Mouse (Mus musculus) NIH3T3 (cell line): ENCODE measurements around the gene Mchr1.

Experiments
- DNase-seq: peaks from one replicate; pipeline ENCODE4 v3.0.0-alpha.2; 2012; ENCODE audit warnings: low read depth

Mchr1 gene

GRCm38 (mm10) chr15:81227275-81227674 lies 8.0 kb upstream of the Mchr1 start:
- no peak for DNase-seq

GRCm38 (mm10) chr15:81228258-81228657 lies 7.0 kb upstream of the Mchr1 start:
- no peak for DNase-seq

GRCm38 (mm10) chr15:81229791-81230190 lies 5.5 kb upstream of the Mchr1 start:
- no peak for DNase-seq

DNA sequence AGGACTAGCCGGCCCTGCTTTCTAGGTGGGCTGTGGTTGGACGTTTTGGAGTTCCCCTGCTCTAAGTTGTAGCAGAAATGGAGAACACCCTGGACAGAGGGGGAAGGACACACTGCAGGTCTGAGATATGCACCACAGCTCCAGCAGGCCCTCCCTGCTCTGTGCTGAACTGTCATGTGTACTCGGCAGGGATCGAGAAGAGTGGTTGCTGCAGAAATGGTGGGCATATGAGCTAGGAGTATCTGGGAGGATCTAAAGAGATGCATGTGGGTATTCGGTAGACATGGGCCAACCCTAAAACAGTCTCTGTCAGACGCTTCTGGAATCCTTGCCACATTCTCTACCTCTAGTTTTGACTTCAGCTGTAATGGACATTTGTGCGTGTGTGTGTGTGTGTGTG lies 4.0 kb upstream of the Mchr1 start:
- DNase-seq: no peak

GRCm38 (mm10) chr15:81236062-81236461 lies 763 bp downstream of the Mchr1 start:
- DNase-seq: no peak

GRCm38 (mm10) chr15:81237471-81237870 lies 2.2 kb downstream of the Mchr1 start:
- DNase-seq: no peak

GRCm38 (mm10) chr15:81239261-81239660 lies 4.0 kb downstream of the Mchr1 start:
- DNase-seq: peak; percentile 81

GRCm38 (mm10) chr15:81239794-81240343 lies 4.6 kb downstream of the Mchr1 start:
- DNase-seq: no peak

DNA sequence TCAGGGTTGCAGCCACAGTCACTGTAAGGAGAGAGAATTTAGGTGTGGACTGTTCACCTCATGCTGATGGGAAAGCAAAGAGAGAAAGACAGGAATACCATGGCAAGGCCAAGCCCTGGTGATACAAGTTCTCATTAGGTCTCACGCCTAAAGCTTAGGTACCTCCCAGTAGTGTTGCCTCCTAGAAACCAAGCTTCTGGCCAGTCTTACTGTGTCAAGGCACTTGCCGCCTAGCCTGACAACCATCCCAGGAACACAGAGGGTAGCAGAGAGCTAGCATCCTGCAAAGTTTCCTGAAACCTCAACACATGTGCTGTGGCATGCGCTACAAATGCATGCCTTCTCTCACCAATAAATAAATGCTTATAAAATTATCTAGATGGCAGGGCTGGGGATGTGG lies 11.6 kb downstream of the Mchr1 start:
- DNase-seq: peak; percentile 33

DNA sequence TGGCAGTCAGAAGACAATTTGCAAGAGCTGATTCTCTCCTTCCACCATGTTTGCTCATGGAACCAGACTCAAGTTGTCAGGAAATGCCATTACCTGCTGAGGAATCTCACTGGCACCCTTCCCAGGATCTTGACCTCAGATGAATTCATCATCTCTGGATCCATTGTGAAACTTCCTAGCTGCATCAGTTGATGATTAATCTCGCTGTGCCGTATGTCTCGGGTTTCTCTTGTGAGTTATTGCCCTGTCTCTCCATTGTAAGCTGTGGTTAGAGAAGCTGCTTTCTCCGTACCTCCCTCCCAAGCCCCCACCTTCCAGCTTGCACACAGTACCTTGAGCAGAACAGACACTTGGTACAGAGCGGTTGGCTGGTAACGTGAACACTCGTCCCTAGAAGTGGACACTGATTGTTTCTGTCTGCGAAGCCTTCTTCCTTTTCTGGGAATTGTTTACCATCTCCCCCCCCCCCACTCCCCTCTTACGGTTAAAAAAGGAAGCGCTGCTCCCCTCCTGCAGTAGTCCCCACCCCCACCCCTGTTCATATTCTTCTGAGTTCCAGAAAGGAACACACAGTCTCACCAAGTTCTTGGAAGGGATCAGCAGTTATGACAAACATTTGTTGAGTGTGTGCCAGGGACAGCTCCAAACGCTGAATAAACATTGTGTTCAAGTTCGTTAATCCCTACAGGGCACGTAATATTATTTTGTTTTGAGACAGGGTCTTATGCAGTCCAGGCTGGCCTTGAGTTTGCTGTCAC lies 12.5 kb downstream of the Mchr1 start:
- DNase-seq: peak; percentile 98

DNA sequence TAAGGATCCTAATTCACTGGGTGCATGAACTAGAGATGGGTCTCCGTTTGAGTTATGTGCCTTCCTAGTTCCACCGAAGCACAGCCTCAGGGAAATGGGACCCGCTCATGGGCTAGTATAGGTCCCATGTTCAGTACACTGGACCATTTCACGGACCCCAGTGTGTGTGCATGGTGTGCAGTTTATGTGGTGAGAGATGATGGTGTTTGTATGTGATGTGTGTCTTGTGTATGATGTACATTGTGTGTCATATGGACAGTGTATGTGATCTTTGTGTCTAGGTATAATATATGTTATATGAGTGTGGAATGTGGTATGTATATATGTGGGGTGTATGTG lies 13.0 kb downstream of the Mchr1 start:
- DNase-seq: no peak

DNA sequence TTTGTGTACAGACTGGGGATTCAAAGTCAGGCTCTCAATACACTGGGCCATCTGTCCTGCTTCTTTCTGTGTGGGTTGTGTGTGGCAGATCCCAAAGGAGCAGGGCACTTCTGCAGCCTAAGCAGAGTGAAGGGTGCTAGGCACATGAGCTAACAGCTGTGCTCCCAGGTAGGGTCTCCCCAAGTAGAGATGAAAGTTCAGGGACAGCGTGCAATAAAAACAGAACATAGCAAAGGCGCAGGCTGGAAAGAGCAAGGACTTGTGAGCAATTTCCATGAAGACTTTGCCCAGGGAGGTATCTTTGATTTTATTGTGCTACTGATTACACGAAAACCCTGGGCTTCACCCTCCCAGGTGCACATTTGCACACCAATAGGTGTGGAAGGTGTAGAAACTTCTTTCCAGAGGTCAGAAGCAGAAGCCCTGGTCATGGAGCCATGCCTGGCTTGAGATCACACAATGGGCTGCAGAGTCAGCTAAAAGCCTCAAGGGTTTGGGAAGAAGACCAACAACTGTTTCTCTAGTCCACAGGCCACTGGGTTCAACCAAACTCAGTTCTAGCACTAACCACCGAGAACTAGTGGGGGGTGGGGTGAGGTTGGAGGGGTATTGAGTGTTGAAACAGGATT lies 13.8 kb downstream of the Mchr1 start:
- peak; percentile 54 for DNase-seq

DNA sequence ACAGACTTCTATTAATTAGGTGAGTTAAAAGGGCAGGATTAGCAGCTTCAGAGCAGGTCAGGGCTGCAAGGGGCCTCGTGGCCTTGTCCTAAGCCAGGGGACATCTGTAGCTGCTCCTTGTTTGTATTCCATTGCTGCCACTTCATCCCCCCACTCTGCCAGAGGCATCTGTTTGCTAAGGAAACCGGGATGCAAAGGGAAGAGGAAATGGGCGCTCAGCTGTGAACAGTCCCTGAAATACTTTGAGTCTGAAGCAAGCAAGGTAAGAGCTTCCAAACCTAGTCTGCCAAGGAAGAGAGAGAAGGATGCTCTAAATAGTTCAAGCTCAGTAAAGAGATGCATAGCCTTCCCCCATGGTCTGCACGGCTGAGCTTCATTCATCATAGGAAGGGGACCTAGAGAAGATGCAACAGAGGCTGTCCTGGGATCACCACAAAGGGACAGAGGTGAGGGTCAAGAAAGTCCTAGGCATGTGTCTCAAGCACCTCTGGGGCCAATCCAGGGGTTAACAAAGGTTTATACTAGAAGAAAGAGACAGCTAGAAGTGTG lies 17.4 kb downstream of the Mchr1 start:
- no peak for DNase-seq

DNA sequence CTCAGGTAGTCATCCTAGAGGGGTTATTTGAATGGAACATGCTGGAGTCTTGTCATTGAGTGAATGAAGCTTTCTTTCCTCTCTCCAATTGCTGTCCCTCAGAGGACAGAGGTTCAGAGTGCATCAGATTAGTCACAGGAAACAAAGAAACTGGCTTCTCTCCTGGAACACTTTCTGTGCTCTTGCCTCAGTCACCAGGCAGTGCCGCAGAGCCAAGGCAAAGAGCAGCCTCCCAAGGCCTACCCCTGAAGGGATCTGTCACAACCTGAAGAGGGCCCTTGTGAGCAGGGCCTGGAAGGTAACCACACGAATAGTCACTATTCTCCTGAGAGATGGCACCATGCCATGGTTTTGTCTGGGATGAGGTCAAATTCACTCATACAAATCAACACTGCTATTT lies 18.3 kb downstream of the Mchr1 start:
- DNase-seq: peak; percentile 60

GRCm38 (mm10) chr15:81254113-81254640 lies 18.9 kb downstream of the Mchr1 start:
- no peak for DNase-seq

- DNase-seq: no peak
These were observed 19.8 kb downstream of the Mchr1 start for GRCm38 (mm10) chr15:81255063-81255462.

- no peak for DNase-seq
These were observed 23.0 kb downstream of the Mchr1 start for GRCm38 (mm10) chr15:81258296-81258695.

DNA sequence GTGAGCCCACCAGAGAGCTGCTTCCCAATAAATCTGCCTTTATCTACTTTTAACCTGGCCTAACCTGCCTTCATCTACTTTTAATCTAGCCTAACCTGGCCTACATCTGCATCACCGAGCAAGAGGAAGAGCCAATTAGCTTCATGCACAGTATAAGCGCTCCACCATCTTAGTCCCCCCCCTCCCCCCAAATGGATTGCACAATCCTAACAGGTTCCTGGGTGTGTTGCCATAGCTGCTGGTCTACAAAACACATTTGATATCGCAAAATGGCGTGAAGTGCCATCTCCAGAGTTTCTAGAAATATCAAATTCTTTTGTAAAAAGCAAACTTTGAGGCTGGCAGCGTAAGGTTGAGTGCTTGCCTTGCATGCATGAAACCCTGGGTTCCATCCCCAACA lies 24.0 kb downstream of the Mchr1 start:
- DNase-seq: no peak

DNA sequence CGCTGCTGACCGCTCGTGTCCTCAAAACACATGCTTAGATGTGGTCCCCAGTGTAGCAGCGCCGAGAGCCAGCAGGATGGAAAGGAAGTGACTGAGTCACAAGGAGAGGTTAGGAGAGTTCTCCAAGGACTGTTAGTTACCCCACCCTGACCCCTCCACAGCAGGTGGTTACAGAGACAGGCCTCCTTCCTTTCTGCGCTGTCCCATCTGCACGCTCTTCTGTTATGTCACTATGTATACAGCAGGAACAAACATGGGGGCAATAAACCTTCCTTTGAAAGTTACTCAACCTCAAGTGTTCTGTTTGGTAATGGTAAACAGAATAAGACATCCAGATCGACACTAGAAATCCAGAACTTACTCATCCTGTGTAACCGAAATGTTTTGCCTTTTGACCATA lies 24.9 kb downstream of the Mchr1 start:
- no peak for DNase-seq

DNA sequence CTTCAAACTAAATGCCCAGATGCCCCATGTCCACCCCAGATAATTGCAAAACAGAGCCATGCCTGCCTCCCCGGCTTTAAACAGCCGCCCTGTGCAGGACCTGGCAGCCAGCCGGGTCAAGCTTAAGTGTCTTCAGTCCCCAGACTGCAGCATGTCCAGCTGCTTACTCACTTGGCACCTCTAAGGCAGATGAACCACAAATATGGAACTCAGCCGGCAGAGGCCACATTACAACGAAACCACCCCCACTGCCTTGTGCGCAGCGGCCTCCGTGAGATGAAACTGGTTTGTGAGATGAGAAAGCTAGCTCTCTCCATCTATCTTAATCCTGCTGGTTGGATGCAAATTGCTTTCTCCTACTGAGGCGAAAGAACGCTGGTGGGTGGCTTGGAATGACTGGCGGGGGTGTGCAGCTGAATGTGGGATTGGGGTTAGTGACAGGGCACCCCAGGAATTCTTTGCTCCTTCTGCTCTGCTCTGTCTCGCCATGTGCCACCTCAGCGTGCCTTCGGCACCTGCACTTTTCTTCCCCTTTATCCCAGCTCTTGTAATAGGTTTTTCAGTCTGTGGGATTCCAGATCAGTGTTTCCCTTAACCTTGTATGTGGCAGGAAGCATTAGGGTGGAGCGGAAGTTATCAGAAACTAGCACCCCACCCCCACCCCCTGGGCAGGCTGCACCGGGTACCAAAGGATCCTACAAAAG lies 29.2 kb downstream of the Mchr1 start:
- peak; percentile 97 for DNase-seq

GRCm38 (mm10) chr15:81267416-81267815 lies 32.1 kb downstream of the Mchr1 start:
- DNase-seq: no peak

DNA sequence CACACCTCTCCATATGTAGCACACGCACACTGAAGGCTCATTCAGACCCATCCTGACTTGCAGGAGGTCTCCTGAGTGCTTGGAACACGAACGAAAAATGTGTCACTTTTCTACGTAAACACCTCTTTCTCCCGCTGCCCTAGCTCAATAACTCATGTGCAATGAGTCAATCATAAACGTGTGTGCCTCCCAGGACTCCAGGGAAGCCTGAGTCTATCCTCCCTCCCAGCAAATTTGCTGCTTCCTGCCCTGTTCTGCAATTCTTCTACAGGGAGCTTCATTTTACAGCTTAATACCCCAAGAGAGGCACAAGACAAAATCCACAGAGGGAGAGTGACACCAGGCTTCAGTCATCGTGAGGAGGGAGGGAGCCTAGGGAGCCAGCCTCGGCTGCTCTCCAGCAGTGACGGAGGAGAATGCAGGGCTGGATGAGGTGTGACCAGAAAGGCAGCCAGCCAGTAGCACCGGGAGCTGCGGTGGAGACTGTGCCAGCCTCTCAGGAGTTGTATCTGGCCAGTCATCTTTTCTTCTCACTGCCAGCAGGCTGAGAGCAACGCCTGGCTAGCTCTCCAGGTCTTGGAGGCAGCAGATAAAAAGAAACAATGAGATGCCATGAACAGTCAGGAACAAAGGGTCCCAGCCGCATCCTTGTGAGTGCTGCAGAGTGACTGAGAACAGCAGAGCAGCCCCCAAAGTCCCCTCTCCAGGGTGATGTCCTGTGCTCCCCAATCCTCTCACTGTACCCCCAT lies 37.2 kb downstream of the Mchr1 start:
- peak; percentile 90 for DNase-seq
